Mouse (Mus musculus) stomach, embryonic 14.5 days (tissue): Measurements from ENCODE around the gene Rtbdn. TPM values are rescaled to one million over a fixed set of nuclear protein-coding genes. Genes with fewer than 3 reads are reported as not detected.

ENCODE experiments used
- ATAC-seq: fragments of 200-750 bp; cut with Nextera tagmentation; 2 replicates; pipeline ENCODE4 v1.8.0; 2017; ENCODE audit warnings: low read depth, moderate TSS enrichment; ENCODE audit not compliant: insufficient number of reproducible peaks, insufficient read depth, low FRiP score
- H3K27ac ChIP-seq: fragments of 300-500 bp; sonication (generic); 2 replicates; pipeline ENCODE4 v1.5.1; 2014; ENCODE audit warnings: mild to moderate bottlenecking, low read length, moderate library complexity, mixed read lengths
- H3K27me3 ChIP-seq: fragments of 300-500 bp; sonication (generic); 2 replicates; pipeline ENCODE4 v1.6.1; 2014; ENCODE audit warnings: low read length, control low read depth, mixed read lengths; ENCODE audit not compliant: control insufficient read depth, insufficient read depth
- H3K36me3 ChIP-seq: fragments of 300-500 bp; sonication (generic); 2 replicates; pipeline ENCODE4 v1.6.1; 2014; ENCODE audit warnings: mild to moderate bottlenecking, control low read depth, low read length, moderate library complexity, mixed read lengths; ENCODE audit not compliant: control insufficient read depth, insufficient read depth
- H3K4me1 ChIP-seq: fragments of 300-500 bp; sonication (generic); 2 replicates; pipeline ENCODE4 v1.6.1; 2014; ENCODE audit warnings: low read length, control low read depth, mixed read lengths; ENCODE audit not compliant: control insufficient read depth, insufficient read depth
- H3K4me2 ChIP-seq: fragments of 300-500 bp; sonication (generic); replicated peaks from 2 replicates; pipeline ENCODE4 v1.6.1; 2014; ENCODE audit warnings: low read depth, low read length, control low read depth
- H3K4me3 ChIP-seq: fragments of 300-500 bp; sonication (generic); 2 replicates; pipeline ENCODE4 v1.5.1; 2014; ENCODE audit warnings: low read depth, low read length, control low read depth
- H3K9ac ChIP-seq: fragments of 300-500 bp; sonication (generic); replicated peaks from 2 replicates; pipeline ENCODE4 v1.6.1; 2014; ENCODE audit warnings: low read depth, mild to moderate bottlenecking, control low read depth, low read length, moderate library complexity, mixed read lengths
- H3K9me3 ChIP-seq: fragments of 300-500 bp; sonication (generic); 2 replicates; pipeline ENCODE4 v1.6.1; 2016; ENCODE audit warnings: low read depth, low read length, control low read depth; ENCODE audit not compliant: control insufficient read depth
- WGBS: fragments of 180-500 bp; shearing (Covaris S2); extraction: QIAGEN DNeasy Blood & Tissue Kit; methylation state at CpG from one replicate; pipeline ENCODE4 v1.1.7; 2014; 5-methylcytosine and 5-hydroxymethylcytosine counted together
- microRNA-seq: library from miRNA; unstranded; fragments of <30 nt; microRNA quantifications from one replicate; pipeline ENCODE4, GENCODE M21; 2016
- polyA plus RNA-seq: library from polyadenylated mRNA; unstranded; fragments of >200 nt; fragmentation: Nextera tagmentation; extraction: Ambion mirVana; gene quantifications from 2 replicates; pipeline ENCODE4 v1.2.1, GENCODE M21; 2014

Rtbdn gene
- polyA plus RNA-seq, 1 experiment from 2014 or later = 0.20 TPM

DNA sequence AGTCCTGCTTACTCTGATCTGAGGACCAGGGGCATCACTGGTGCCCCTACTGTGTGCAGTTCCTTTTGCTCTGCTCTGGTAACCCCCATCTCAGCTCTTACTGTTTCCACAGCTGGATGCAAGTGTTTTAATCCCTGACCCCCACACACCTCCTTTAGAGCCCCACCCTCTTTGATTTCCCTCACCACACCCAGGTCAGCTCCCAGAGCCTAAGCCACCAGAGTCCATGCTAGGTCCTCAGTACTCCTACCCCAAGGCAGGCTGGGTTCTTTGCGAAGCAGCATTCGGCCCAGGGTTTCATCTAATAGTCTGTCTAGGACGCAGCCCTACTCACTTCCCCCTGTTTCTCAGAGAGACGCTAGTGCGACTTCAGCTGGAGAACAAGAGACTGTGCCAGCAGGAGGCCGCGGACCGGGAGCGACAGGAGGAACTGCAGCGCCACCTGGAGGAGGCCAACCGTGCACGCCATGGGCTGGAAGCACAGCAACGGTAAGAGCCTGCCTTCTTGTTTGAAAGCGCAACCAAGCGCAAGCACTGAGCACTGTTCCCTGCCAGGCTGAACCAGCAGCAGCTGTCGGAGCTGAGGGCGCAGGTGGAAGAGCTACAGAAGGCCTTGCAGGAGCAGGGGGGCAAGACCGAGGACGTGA is 51.0 kb downstream of the Rtbdn start:
- Histone ChIP-seq H3K4me1 (peaks cover 5% of the 10 kb centered on the region), H3K9ac (0 out of 2 replicates have a peak overlapping the region, but pooled peaks have one; percentile 21), H3K36me3 (no peaks in the 10 kb centered on the region), H3K27ac (no peak overlapping the region), H3K9me3 (no peaks in the 10 kb centered on the region), H3K4me3 (no peak overlapping the region), H3K27me3 (no peaks in the 10 kb centered on the region), H3K4me2 (peak overlapping the region; percentile 12; the same call in 1 of the 2 replicates)
- peak; percentile 79 for ATAC-seq
- 9% methylated on average over 19 of the region's 19 CpGs for WGBS

Small RNA genes lying within 50 kb of the gene (microRNA-seq; reads per million reads assigned to microRNA genes)
- not detected for gene Gm24197

Other genes with a start within 250 kb of the Rtbdn start
- gene Lyl1, start 245.5 kb upstream of the Rtbdn start, polyA plus RNA-seq = 4.6 and 5.0 TPM in 2 replicates
- 2.8 and 5.0 TPM in 2 replicates for gene G430095P16Rik, start 224.0 kb upstream of the Rtbdn start, polyA plus RNA-seq
- gene Nfix, start 146.6 kb upstream of the Rtbdn start, polyA plus RNA-seq = 37.8 and 40.5 TPM in 2 replicates
- 7.1 and 7.6 TPM in 2 replicates for gene Dand5, start 124.2 kb upstream of the Rtbdn start, polyA plus RNA-seq
- gene Gadd45gip1, start 115.5 kb upstream of the Rtbdn start, polyA plus RNA-seq = 49.5 and 50.5 TPM in 2 replicates
- 119 and 125 TPM in 2 replicates for gene Rad23a, start 106.3 kb upstream of the Rtbdn start, polyA plus RNA-seq
- 669 and 791 TPM in 2 replicates for gene Calr, start 100.1 kb upstream of the Rtbdn start, polyA plus RNA-seq
- 83.7 and 88.9 TPM in 2 replicates for gene Farsa, start 90.0 kb upstream of the Rtbdn start, polyA plus RNA-seq
- gene Syce2, start 74.9 kb upstream of the Rtbdn start, polyA plus RNA-seq = 65.4 and 77.8 TPM in 2 replicates
- gene Gcdh, start 53.1 kb upstream of the Rtbdn start, polyA plus RNA-seq = 29.3 and 30.8 TPM in 2 replicates
- gene Klf1, start 45.1 kb upstream of the Rtbdn start, polyA plus RNA-seq = 2.3 and 2.4 TPM in 2 replicates
- 14.7 and 17.9 TPM in 2 replicates for gene Dnase2a, start 38.4 kb upstream of the Rtbdn start, polyA plus RNA-seq
- 2.2 and 3.2 TPM in 2 replicates for gene Mast1, start 9.6 kb upstream of the Rtbdn start, polyA plus RNA-seq
- not detected in 2 replicates for gene Gm49661, start 22.4 kb downstream of the Rtbdn start, polyA plus RNA-seq
- gene Prdx2, start 22.6 kb downstream of the Rtbdn start, polyA plus RNA-seq = 799 and 888 TPM in 2 replicates
- 114 and 125 TPM in 2 replicates for gene Rnaseh2a, start 22.8 kb downstream of the Rtbdn start, polyA plus RNA-seq
- 16.9 and 23.4 TPM in 2 replicates for gene Junb, start 31.7 kb downstream of the Rtbdn start, polyA plus RNA-seq
- gene Hook2, start 43.6 kb downstream of the Rtbdn start, polyA plus RNA-seq = 34.5 and 34.6 TPM in 2 replicates
- 0.29 and 0.38 TPM in 2 replicates for gene Best2, start 67.5 kb downstream of the Rtbdn start, polyA plus RNA-seq
- gene Asna1, start 78.3 kb downstream of the Rtbdn start, polyA plus RNA-seq = 101 and 103 TPM in 2 replicates
- 132 and 136 TPM in 2 replicates for gene Trir, start 79.8 kb downstream of the Rtbdn start, polyA plus RNA-seq
- 19.0 and 26.5 TPM in 2 replicates for gene Tnpo2, start 89.9 kb downstream of the Rtbdn start, polyA plus RNA-seq
- 31.9 and 32.6 TPM in 2 replicates for gene Fbxw9, start 113.1 kb downstream of the Rtbdn start, polyA plus RNA-seq
- not detected in 2 replicates for gene Gm5741, start 121.0 kb downstream of the Rtbdn start, polyA plus RNA-seq
- 51.9 and 53.9 TPM in 2 replicates for gene Dhps, start 124.8 kb downstream of the Rtbdn start, polyA plus RNA-seq
- 144 and 153 TPM in 2 replicates for gene Wdr83os, start 133.7 kb downstream of the Rtbdn start, polyA plus RNA-seq
- 45.0 and 46.4 TPM in 2 replicates for gene Wdr83, start 134.3 kb downstream of the Rtbdn start, polyA plus RNA-seq
- gene Man2b1, start 136.3 kb downstream of the Rtbdn start, polyA plus RNA-seq = 41.5 and 45.9 TPM in 2 replicates
- 1.7 and 2.9 TPM in 2 replicates for gene Zfp791, start 176.1 kb downstream of the Rtbdn start, polyA plus RNA-seq
- not detected in 2 replicates for gene Cks1brt, start 204.9 kb downstream of the Rtbdn start, polyA plus RNA-seq